Mouse (Mus musculus) adrenal gland, postnatal 36 days (tissue): ENCODE results near the gene Col1a1. TPM values are rescaled to one million over a fixed set of nuclear protein-coding genes. Genes with fewer than 3 reads are reported as not detected.
"Not testable (repeated sequence)": the region's sequence is repeated elsewhere in the genome, so short reads cannot be mapped to it uniquely, and the experiment has no call there.

Source experiments
- DNase-seq, 2 experiments: peaks; one replicate each; pipeline ENCODE4 v3.0.0; 2021; ENCODE audit warnings: mixed read lengths in 1 of 2
- total RNA-seq, 2 experiments: library from RNA; stranded (reverse); gene quantifications; 2 replicates each; pipeline ENCODE4 v1.2.3; 2021

The Col1a1 gene
- total RNA-seq, 2 experiments from 2014 or later = 111 to 222 TPM

GRCm38 (mm10) chr11:94937787-94938186, 1.8 kb downstream of the Col1a1 start:
- no peak for DNase-seq

DNA sequence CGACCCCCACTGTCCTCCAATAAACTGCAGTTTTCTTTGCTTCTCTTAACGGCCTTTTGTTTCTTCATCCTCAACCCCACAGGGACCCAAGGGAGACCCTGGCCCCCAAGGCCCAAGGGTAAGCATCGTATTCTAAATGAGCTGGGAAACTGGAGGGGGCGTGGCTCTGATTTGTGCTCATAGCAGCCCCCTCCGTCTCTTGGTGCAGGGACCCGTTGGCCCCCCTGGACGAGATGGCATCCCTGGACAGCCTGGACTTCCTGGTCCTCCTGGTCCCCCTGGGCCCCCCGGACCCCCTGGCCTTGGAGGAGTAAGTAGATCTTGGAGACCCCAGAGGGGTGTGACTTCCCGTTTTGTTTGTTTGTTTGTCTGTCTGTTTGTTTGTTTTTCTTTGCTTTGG, 2.3 kb downstream of the Col1a1 start:
- DNase-seq = no peak

DNA sequence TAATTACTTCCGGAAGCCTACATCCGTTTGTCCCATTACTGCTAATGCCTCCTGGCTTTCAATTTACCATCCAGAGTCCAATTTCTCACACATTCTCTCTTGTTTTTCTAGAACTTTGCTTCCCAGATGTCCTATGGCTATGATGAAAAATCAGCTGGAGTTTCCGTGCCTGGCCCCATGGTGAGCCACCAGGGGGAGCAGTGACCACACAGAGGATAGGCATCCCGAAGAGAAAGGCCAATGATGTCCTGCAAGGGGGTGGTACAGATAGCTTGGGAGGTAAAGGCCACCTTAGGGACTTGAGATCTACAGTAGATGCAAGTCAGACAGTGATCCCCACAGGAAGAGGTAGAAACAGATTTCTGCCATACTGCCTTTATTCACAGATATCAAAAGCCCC, 3.3 kb downstream of the Col1a1 start:
- DNase-seq = peak; percentile 77 to 87

DNA sequence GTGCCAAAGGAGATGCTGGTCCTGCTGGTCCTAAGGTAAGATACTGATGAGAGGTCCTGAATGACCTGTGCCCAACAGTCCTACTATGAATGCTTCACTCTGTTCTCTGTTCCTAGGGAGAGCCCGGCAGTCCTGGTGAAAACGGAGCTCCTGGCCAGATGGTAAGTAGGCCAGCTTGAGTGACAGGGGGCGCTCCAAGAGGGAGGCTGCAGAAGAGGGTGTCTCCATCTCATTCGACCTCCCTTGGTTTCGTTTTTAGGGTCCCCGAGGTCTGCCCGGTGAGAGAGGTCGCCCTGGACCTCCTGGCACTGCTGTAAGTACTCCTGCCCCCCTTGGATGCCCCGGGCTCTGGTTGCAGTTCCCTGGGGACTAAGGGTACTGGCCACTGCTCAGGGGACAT, 5.1 kb downstream of the Col1a1 start:
- DNase-seq = no peak

GRCm38 (mm10) chr11:94941776-94942175, 5.8 kb downstream of the Col1a1 start:
- DNase-seq = no peak

DNA sequence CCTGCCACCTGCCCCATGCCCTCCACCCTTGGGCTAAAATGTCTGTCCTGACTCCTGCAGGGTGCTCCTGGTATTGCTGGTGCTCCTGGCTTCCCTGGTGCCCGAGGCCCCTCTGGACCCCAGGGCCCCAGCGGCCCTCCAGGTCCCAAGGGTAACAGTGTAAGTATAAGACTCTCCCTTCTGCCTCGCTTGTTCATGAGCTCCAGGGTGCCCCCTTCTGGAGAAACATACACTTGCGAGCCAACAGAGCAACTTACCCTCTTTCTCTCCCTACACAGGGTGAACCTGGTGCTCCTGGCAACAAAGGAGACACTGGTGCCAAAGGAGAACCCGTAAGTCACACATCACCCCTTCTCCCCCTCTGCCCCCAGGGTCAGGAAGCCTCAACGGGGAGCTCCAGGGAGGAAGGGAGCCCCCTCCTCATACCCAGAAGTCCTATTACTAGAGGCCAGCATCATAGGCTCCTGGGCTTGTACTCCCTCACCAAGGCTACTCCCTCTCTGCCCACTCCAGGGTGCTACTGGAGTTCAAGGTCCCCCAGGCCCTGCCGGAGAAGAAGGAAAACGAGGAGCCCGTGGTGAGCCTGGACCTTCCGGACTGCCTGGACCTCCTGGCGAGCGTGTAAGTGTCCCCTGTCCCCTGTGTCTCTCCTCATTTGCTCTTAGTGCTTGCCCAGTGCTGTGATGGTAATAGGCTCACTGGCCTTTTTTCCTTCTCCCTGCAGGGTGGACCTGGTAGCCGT, 6.4 kb downstream of the Col1a1 start:
- DNase-seq = peak; percentile 32 to 69

- no peak for DNase-seq
Measured at GRCm38 (mm10) chr11:94943054-94943453, 7.0 kb downstream of the Col1a1 start.

DNA sequence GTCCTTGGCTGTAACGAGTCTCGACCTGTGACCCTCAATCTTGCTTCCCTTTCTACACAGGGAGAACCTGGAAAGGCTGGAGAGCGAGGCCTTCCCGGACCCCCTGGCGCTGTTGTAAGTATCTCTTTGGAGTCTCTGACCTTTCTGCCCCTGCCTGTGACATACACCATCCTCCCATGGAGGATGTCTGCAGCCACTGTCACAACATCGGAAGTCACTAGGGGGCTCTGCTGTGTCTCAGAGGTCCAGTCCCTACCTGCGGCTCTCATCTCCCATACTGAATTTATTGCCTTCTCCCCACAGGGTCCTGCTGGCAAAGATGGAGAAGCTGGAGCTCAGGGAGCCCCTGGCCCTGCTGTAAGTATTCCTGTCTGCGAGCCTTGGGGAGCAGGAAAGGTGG, 8.3 kb downstream of the Col1a1 start:
- DNase-seq = no peak

GRCm38 (mm10) chr11:94945236-94945635, 9.2 kb downstream of the Col1a1 start:
- DNase-seq = no peak

DNA sequence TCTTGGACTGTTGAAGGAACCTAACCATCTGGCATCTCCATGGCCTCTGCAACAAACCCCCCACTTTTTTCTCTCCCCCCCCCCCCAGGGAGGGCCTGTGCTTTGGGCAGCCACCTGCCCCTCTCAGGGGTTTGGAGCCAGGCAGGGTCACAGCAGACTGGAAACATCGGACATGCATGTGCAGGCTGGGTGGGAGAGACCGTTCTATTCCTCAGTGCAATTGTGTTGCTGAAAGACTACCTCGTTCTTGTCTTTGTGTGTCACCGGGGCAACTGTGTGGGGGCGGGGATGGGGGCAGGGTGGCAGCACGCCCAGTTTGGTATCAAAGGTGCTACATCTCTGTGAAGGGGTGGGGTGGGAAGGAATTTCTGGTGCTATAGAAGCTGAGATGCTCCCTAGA, 16.1 kb downstream of the Col1a1 start:
- no peak for DNase-seq

DNA sequence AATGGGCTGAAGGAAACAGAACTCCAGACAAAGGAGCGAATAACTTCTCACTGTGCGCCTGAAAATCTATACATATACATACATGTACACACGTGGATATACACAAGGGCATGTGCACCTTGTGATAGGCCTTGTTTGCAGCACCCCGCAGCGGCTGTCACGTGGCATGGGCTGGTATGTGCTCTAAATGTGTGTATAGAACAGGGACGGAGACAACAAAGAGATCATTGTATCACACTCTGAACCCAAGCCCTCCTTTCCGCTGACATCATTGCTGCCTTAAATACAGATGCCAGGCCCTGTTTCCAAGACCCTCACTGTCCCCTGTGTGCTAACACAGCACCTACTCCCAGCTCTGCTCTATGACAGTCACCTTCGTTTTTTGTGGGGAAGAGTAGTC, 19.1 kb downstream of the Col1a1 start:
- no peak for DNase-seq

GRCm38 (mm10) chr11:94957693-94958064, 21.7 kb downstream of the Col1a1 start:
- DNase-seq = no peak

DNA sequence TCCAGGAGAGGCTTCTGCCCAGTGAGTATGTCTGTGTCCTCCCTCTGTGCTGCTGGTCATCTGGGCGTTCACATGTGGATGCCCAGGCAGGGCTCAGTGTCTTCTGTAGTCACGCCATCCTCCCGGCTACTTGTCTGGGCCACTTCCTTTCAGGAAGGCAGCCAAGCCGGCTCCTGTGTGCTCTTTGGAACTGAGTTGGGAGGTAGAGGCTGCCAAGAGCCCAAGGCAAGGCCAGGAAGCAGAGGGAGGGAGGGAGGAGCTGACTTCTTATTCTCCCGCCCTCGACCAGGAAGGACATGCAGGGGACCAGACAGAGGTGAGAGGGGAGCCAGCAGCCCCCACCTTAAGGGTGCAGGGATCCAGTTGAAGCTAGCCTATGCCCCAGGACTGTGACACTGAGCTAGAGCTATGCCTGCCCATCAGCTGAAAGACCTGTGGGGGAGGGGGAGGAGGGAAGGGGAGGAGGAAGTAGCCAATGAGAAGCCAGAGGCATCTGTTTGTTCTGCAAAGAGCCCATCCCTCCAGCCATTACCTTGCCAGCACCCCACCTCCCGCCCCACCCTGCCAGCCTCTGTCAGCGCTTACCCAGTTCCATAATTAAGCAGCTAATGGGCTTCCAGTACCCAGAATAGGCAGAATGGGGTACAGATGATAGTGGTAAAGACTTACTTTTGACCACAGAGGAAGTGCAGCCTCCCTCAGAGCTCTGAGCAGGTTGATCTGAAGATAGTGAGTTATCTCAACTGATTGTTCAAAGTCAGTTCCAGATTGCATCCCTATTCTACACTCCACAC, 22.2 kb downstream of the Col1a1 start:
- peak; percentile 76 to 83 for DNase-seq

GRCm38 (mm10) chr11:94962534-94963101, 26.6 kb downstream of the Col1a1 start:
- DNase-seq = no peak

GRCm38 (mm10) chr11:94967419-94967818, 31.4 kb downstream of the Col1a1 start, which contains the start of gene Hils1:
TSS of gene Hils1 (plus strand) at chr11:94967593.
- no peak for DNase-seq

DNA sequence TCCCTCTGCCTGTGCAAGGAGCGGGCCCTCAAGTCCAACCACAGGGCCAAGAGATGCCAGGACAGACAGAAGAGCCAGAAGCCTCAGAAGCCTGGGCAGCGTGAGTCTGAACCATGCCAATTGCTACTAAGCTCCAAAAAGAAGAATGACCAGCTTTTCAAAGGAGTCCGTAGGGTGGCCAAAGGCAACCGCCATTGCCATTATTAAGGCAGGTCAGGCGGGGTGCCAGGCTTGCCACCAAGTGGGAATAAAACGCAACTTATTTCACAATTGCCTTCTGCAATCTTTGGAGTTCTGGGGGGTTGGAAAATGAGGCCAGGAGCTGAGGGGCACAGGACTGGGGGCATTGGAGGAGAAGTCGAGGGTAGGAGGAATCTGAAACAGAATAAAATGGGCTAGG, 32.2 kb downstream of the Col1a1 start:
- peak in 1 of 2 experiments; percentile 38 for DNase-seq

- not testable (repeated sequence) for DNase-seq
Measured at GRCm38 (mm10) chr11:94969709-94970108, 33.7 kb downstream of the Col1a1 start.

DNA sequence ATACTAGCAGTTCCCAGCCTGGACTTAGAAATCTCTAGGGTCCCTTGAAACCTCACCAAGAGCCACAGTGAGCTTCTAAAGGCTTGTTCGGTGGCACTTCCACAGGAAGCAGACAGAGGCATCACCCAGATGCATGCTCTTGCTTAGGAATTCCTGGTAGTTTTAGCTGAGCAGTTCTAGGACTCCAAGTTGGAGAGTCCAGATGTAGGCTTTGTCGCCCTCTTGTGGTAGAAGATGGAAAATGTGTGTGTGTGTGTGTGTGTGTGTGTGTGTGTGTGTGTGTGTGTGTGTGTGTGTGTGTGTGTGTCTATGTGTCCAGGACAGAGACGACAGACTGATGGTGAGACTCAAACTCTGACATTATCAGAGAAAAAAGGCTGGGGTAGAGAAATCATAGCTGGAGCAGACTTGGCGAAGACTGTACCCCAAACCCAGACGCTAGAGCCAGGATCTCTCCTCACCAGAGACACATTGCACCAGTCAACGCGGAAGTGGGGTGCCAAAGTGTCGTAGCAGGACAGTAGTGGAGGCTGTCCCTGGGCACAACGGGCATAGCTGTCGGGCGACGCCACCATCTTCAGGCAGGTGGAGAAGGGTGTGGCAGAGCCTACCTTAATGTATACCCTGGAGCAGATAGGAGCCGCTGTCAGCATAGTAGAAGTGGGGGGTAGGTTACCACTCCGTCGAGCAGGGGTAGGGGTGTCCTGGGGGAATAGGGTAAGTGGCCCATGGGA, 34.4 kb downstream of the Col1a1 start:
- peak; percentile 64 to 73 for DNase-seq

GRCm38 (mm10) chr11:94971895-94972615, 36.0 kb downstream of the Col1a1 start:
- no peak for DNase-seq

DNA sequence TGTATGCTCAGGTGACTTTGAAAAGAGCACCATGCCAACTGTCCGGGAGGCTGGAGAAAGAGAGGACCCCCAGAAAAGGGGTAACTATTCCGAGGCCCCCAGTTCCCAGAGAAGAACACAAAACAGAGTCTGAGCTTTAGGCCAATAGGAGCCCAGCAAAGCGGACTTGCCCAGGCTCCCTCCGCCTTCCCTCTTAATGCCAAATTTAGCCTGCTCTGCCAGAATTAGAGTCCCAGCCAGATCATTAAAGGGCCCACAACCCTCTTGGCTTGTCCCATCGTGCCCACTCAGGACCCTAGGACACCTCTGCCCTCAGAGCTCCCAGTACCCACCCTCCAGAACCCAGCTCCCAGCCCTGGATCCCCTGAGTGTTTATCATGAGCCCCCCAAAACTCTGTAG, 36.9 kb downstream of the Col1a1 start:
- DNase-seq = no peak

DNA sequence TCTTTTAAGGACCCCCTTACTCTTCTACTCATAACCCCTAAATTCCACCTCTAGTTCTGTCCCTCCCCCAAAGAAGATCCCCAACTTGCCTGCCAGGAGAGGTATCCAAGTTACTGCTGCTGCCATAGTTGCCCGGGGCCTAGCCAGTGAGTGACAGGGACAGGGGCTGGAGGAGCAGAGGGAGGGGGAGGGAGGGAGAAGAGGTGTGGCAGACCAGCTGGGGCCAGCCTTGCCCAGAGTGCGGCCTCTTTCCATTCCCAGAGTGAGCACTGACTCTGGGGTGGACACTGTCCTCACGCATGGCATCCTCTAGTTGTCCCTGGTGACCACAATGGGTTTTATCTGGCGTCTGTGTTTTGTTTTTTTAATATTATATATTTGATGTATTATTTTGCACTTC, 37.3 kb downstream of the Col1a1 start:
- no peak for DNase-seq

DNA sequence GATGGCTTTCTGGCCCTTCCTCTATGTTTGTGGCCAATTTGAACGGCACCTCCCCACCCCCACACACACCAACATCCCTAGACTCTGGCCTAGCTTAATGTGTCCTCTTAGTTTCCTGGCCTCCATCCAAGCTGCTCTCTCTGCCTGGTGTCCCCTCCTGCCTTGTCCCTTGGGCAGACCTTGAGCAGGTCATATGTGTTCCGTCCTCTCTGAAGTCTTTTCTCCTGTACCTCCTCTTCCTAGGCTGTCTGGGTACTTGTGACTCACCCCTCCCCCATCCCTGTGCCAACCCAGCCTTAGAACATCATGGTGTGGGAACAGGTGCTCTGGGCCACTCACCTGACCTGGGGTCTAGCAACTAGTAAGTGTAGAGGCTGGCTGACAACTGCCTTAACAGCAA, 38.9 kb downstream of the Col1a1 start:
- no peak for DNase-seq
